Mouse (Mus musculus) lung, adult 18-20 months (tissue): ENCODE data around the gene Foxn3.

Source experiments
- DNase-seq, 2 experiments: peaks; one replicate each; pipeline ENCODE4 v3.0.0; 2022; ENCODE audit warnings: mixed read lengths in 2 of 2

The Foxn3 gene

GRCm38 (mm10) chr12:99380124-99380523 is 183.3 kb downstream of the Foxn3 start:
- DNase-seq: no peak

- DNase-seq: no peak
Observed at GRCm38 (mm10) chr12:99378284-99378683, 185.1 kb downstream of the Foxn3 start.

DNA sequence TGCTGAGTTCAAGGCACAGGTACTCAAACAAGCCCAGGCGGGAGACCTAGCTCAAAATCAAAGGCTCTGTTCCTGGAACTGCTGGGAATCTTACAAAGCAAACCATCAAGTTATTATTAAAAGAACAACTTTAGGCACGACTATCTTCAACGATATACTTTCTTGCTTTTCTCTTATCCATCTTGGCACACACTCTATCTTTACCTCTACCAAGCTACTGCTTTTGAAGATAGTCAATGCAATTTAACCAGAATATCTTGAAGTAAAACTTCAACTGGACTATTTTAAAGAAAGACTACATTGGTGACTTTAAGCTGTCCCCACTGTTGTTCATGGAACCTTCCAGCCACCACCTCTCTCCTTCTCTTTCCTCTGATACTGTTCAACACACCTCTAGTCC is 185.7 kb downstream of the Foxn3 start:
- no peak for DNase-seq

DNA sequence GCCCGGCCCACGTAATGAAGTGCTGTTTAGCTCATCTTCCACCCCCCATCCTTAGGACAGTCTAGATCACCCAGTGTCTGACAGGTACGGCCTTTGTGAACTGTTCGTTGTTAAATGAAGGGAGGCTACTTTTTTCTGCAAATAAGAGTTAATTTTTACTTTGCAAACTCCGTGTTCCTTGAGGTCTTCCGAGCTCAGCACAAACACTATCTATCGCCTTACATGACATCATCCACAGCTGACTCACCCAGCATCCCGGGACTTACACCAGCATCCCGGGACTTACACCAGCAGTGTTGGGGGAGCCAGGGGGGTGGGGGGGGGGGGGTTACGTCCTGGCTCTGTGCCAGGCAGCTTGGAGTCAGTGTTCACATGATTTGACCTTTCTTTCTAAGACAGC is 186.3 kb downstream of the Foxn3 start:
- no peak for DNase-seq

- DNase-seq: no peak
Observed at GRCm38 (mm10) chr12:99375878-99376454, 187.4 kb downstream of the Foxn3 start.

DNA sequence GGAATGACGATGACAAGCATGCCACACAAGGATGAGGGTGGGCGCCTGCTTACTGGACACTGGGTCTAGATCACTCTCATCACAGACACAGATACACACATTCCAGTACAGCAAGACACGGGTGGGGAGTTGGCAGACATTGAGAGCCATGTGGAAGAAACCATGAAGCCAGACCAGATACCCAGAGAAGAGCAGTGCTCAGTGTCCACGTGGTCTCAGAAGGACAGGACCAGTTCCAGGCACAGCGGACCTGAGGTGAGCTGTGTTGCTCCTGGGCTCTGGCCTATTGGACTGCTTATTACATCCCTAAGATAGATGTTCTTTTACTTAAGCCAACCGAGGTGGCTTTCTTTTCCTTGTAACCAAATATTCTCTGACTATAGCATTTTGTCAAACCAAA is 188.0 kb downstream of the Foxn3 start:
- DNase-seq: no peak

GRCm38 (mm10) chr12:99374099-99374600 is 189.2 kb downstream of the Foxn3 start:
- DNase-seq: peak; percentile 41 to 42

DNA sequence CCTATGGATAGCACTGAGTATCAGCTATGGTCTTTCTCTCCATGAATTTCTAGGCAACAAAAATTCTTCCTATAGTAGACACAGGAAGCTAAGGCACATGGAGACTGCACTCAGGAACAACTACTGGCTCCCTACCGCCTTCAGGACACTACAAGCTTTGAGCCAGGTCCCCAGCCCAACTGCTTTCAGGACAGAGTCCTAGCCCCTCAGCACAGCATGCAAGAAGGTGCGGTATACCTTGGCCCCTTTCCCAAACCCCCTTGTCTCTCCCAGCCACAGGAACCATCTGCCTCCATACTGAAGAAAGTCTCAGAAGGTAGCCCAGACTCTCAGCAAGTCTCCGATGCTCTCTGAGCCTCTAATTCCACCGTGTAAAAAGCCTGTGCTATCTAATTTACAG is 189.8 kb downstream of the Foxn3 start:
- no peak for DNase-seq

DNA sequence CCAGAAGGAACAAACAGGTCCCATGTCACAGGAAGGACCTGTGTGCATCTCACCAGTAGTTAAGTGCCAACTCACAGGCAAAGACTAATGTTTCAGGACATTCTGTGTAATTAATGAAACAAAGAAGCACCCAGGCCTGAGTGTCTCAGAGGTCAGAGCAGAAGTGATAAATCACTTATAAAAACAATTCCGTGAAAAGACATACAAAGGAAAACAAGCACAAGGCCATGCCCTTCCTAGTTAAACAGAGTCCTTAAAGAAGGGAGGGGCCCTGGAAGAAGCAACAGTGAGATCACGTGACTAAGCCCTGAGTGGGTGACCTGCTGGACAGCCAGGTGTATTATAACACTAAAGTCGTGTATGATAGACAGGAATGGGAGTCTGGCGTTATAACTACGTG is 191.9 kb downstream of the Foxn3 start:
- DNase-seq: no peak

DNA sequence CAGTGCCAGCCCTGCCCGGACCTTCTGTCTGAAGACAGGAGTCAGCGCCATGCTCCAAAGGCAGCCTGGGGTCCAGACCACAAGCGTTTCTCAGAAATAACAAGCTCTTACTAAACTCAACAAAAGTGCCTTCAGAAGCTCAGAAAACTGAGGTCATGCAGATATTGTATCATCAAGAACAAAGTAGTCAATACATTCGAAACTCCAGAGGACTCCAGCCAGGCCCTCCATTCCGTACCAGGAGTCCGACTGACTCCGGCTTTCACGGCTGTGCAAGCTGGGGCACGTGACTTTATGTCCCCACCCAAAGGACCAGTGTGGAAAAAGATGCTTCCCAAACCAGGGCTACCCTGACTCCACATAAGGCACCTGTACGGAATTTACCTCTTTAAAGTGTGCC is 195.1 kb downstream of the Foxn3 start:
- DNase-seq: no peak

GRCm38 (mm10) chr12:99365999-99366398 is 197.4 kb downstream of the Foxn3 start:
- peak in 1 of 2 experiments; percentile 26 for DNase-seq

DNA sequence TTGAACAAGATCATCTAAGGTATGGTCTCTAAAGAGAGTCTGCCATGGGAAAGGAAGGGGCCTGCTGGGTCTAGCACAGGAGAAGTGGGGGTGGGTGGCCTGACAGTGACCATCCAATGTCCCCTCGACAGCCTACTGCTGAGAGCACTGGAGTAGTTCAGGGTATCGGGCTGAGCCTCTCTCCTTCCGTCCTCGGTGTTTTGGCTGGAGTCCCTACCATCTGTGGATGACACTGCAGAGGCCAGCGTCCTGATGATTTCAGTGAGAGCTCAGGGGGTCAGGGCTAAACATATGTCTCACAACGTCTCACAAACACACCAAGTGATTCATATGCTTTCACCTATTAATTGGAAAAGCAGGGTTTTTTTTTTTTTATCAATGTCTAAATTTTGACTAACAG is 199.2 kb downstream of the Foxn3 start:
- DNase-seq: no peak

GRCm38 (mm10) chr12:99363024-99363423 is 200.4 kb downstream of the Foxn3 start:
- no peak for DNase-seq

- DNase-seq: no peak
Observed at GRCm38 (mm10) chr12:99361752-99362132, 201.6 kb downstream of the Foxn3 start.

DNA sequence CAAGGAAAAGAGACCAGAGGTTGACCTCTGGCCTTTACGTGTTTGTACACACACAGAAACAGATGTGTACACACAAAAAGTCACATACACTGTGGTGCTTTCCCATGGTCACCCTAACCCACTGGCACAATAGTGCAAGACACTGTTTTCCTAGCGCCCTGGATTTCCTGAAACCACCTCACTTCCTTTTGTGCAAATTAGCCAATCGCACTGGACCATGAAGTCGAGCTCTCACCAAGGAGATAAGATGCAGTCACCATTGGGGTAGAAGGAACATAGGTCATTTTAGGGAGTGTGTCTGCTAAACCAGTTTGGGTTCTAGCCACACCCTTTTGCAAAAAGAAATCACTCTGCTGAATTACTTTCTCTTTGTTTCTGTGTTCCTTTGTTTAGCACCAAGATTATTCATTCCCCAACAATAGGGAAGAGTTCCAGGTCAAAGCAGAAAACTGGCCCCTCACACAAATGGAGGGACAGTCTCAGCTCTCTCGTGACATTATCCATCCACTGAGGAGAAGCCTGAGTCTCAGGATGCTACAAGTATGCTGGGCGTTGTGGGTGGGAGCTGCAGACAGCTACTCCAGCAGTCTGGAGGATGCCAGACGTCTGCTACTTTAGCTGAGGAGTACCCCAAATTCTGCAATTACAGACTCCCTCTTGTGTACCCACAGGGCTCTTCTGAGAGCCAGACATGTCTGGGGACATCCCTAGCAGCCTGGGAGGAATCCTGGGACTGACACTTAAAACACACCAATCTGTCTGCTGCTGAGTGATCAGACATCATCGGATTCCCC is 202.2 kb downstream of the Foxn3 start:
- DNase-seq: no peak

DNA sequence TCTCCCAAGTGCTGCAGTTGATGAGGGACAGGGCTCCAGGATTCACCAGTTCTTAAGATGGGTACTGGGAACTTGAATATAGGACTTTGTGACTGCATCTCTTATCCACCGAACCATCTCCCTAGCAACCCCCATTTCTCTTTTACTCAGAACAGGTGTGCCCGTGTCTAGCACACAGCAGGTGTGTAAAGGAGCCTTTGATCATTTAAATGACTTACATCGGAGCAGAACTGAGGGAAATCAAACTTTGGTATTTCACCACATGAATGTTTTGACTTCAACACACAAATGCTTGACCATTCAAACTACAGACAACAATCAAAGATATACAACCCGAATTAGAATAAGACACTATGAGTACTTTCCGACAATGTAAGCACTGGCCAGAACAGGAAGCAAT is 204.7 kb downstream of the Foxn3 start:
- no peak for DNase-seq

DNA sequence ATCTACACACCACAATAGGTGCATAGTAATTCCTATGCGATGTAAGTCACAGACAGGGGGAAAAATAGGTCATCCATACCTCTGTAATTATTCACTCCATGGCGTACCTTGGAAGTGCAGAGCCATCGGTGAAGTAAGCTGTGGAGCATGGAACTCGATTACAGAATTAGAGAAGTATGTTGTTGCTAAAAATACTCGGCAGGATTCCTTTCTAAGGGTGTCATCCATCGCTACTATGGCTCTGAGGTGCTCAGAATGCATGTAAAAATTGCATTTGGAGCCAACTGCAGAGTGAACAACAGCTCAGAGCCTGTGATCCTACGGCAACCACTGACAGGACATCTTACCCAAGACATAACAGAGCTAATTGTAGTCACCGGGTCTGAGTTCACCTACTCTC is 206.7 kb downstream of the Foxn3 start:
- DNase-seq: no peak

DNA sequence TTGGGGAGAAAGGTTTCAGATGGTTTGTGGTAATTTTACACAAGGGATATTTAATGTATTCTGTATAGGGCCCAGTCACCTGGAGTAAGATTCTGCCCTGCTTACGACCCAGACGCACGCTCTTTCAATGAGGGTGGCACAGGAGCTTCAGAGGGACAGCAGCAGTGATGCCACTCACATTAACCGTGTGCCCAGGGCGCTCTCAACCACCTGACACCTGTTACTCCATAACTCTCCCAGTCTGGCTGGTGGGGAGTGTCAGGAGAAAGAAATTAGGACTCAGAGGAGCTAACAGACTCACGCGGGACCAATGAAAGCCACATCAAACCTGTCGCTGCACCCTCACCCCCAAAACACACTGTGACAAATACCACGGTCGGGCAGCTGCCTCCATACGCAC is 209.7 kb downstream of the Foxn3 start:
- no peak for DNase-seq

GRCm38 (mm10) chr12:99352583-99352982 is 210.8 kb downstream of the Foxn3 start:
- no peak for DNase-seq

DNA sequence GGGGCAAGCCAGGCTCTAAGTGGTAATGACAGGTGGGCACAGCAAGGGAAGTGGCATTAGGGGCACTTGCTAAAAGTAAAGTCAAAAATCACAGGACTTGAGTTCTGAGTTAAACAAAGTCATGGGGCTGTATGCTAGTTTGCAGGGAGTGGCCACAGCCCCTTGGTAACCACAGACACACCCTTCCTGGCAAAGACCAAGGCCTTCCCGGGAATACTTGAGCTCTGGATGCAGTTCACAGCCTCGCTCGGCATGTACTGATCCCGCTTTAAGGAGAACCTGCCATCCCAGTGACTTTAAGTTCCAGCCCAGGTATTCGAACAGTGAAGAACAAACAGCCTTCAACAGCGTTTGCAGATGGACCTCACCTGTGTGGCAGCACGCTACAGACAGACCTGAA is 211.2 kb downstream of the Foxn3 start:
- peak; percentile 80 to 85 for DNase-seq

- no peak for DNase-seq
Observed at GRCm38 (mm10) chr12:99351731-99352130, 211.7 kb downstream of the Foxn3 start.

- DNase-seq: peak in 1 of 2 experiments; percentile 70
Observed at GRCm38 (mm10) chr12:99349650-99349997, 213.8 kb downstream of the Foxn3 start.

DNA sequence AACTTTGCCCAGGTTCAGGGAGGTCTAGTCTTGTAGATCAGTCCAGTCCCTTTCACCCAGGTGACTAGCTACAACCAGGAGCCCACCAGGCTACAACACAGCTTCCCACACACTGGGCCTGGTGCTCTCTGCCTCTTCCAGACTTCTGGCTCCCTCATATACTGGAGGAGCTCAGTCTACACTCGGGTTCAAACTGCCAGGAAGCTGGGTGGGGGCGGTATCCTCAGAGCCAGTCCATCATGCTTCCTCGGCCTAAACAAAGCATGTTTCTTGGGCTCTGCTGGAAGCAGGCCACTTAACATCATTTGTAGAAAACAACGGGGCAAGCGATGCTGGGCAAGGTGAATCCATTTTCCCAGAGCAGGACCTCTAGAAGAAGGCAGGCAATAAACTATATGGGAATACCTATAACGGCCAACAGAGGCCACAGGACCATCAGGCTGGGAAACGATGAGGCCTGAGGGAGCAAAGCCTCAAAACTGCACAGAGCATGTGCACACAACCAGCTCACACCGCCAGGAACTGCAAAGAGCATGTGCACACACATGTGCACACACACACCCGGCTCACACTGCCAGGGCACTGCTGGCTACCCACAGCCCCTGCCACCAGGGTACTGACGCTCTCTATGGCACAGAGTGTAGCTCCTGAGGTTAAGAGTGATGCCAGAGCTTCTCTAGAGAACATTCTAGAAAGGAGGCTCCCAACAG is 214.3 kb downstream of the Foxn3 start:
- no peak for DNase-seq

GRCm38 (mm10) chr12:99347512-99347911 is 215.9 kb downstream of the Foxn3 start:
- no peak for DNase-seq
